Mouse (Mus musculus) lung, postnatal 0 days (tissue): Measurements from ENCODE around the gene Rhebl1.

Experiments
- CTCF ChIP-seq: IDR thresholded peaks from 2 replicates; pipeline ENCODE4 v1.5.1; 2016; ENCODE audit warnings: antibody characterized with exemption, mild to moderate bottlenecking
- EP300 ChIP-seq: IDR thresholded peaks from 2 replicates; pipeline ENCODE4 v1.6.1; 2016; ENCODE audit warnings: antibody characterized with exemption, mild to moderate bottlenecking, control low read depth

DNA sequence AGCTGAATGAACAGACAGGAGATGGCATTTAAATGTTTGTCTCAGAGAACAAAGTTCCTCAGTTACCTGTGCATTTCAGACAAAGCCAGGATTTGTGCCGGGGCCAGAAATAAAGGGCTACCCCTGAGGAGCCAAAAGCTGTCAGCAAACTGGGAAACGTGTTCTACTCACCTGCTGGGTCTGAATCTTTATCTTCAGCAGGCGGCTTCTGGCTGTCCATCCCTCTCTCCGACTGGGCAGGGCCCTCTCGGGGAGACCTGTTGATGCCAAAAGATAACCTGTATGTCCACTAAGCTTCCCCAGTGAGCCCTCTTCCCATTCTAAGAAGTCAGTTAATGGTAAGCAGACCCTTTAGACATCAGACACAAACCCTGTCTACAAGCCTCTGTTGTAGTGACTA, 27.8 kb downstream of the Rhebl1 start:
- TF ChIP-seq CTCF (no peak), EP300 (no peak)
